9 mouse cellular contexts compared by ENCODE assay signal in the genomic region with DNA sequence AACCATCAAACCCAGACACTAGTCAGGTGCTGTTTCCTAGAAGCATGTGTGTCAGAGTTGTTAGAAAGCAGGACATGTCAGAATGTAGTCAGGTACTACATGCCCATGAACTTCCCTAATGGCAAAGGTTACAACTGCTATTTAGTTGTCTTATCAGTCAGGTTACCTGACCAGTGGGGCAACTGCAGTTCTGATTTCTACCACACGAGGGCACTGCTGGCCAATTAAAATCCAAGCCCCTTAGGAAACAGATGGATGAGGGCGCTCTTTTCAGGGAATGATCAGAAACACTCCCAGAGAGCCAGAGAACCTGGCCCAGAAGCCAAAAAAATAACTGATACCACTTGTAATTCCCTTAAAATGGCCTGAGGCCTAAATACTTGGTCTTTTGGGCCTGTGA.
DNase-seq lines count a peak whose midpoint lies in the region; ATAC-seq and TF ChIP-seq lines count a peak whose summit lies in the region.
"Had no signal": no experiment of that assay in that cellular context is flagged by ENCODE, and none has a peak within 500 bp of the region (broad histone marks: within the 10 kb centered on the region; RNA-seq: fewer than 3 reads in every experiment).

No protein-coding gene starts in this region.

- H3K9ac ChIP-seq in liver, embryonic 12.5 days = no peak overlapping the region
- no peak overlapping the region for H3K9ac ChIP-seq in forebrain, postnatal 0 days
- H3K9ac ChIP-seq in hindbrain, embryonic 11.5 days (ENCODE audit: low read depth, low read length) = no peak overlapping the region
- no peak overlapping the region for H3K9ac ChIP-seq in stomach, postnatal 0 days (ENCODE audit: low read length)
- H3K9ac ChIP-seq: embryonic facial prominence, embryonic 12.5 days had no signal

- ATAC-seq in liver, embryonic 12.5 days = no peak
- peak; percentile 38; the same call in 1 of the 2 replicates for ATAC-seq in forebrain, postnatal 0 days
- no peak for ATAC-seq in hindbrain, embryonic 11.5 days (ENCODE audit: low FRiP score)
- peak; percentile 38; the same call in 1 of the 2 replicates for ATAC-seq in stomach, postnatal 0 days (ENCODE audit: low FRiP score, low TSS enrichment)

- intact Hi-C loops in left cerebral cortex, adult 2 months (cut with DNase I) = loop anchor here (1.0 to 2.0 kb wide), 3 partner anchors 77 to 192 kb away; no protein-coding TSS in a partner anchor

- TF ChIP-seq CTCF in forebrain, postnatal 0 days (IDR thresholded peaks at IDR 0.05; ENCODE audit: low read depth) = peak; percentile 98
- peak; percentile 99 for TF ChIP-seq CTCF in left cerebral cortex, adult 2 months (IDR thresholded peaks at IDR 0.05)
- TF ChIP-seq CTCF in stomach, postnatal 0 days (IDR thresholded peaks at IDR 0.05; ENCODE audit: low read depth) = peak; percentile 96

- H3K36me3 ChIP-seq in liver, embryonic 12.5 days = peaks cover 61% of the 10 kb centered on the region
- peaks cover 29% of the 10 kb centered on the region for H3K36me3 ChIP-seq in forebrain, postnatal 0 days (ENCODE audit: insufficient read depth)
- H3K36me3 ChIP-seq in hindbrain, embryonic 11.5 days (ENCODE audit: control insufficient read depth, insufficient read depth, low read length) = 0 out of 2 replicates have a peak, but pooled peaks cover 4% of the 10 kb centered on the region
- peaks cover 15% of the 10 kb centered on the region for H3K36me3 ChIP-seq in stomach, postnatal 0 days (ENCODE audit: control insufficient read depth, insufficient read depth, low read length)

- no peak for TF ChIP-seq EP300 in stomach, postnatal 0 days (optimal IDR thresholded peaks at IDR 0.05)

- WGBS in liver, embryonic 12.5 days (ENCODE audit: insufficient replicate concordance) = 10% methylated on average over 2 of the region's 2 CpGs
- WGBS in forebrain, postnatal 0 days = 2% methylated on average over 2 of the region's 2 CpGs
- WGBS in hindbrain, embryonic 11.5 days = 3% methylated on average over 2 of the region's 2 CpGs
- WGBS in stomach, postnatal 0 days = 5% methylated on average over 2 of the region's 2 CpGs

- H3K9me3 ChIP-seq in liver, embryonic 12.5 days (replicated peaks) = no peaks in the 10 kb centered on the region
- no peaks in the 10 kb centered on the region for H3K9me3 ChIP-seq in forebrain, postnatal 0 days (ENCODE audit: low read length)
- no peaks in the 10 kb centered on the region for H3K9me3 ChIP-seq in hindbrain, embryonic 11.5 days (ENCODE audit: control insufficient read depth, low read length)
- H3K9me3 ChIP-seq in stomach, postnatal 0 days (ENCODE audit: control insufficient read depth, low read length) = no peaks in the 10 kb centered on the region
- H3K9me3 ChIP-seq: embryonic facial prominence, embryonic 12.5 days had no signal

- H3K27me3 ChIP-seq in liver, embryonic 12.5 days (replicated peaks) = no peaks in the 10 kb centered on the region
- no peaks in the 10 kb centered on the region for H3K27me3 ChIP-seq in forebrain, postnatal 0 days (ENCODE audit: insufficient read depth, low read length)
- no peaks in the 10 kb centered on the region for H3K27me3 ChIP-seq in hindbrain, embryonic 11.5 days (ENCODE audit: control insufficient read depth, insufficient read depth, low read length)
- no peaks in the 10 kb centered on the region for H3K27me3 ChIP-seq in stomach, postnatal 0 days (ENCODE audit: control insufficient read depth, insufficient read depth, low read length)
- H3K27me3 ChIP-seq: embryonic facial prominence, embryonic 12.5 days had no signal

- DNase-seq in liver = peak; percentile 80
- DNase-seq in cerebellum, adult 18-20 months = peak; percentile 88 to 94
- peak; percentile 94 for DNase-seq in forebrain, postnatal 0 days
- peak; percentile 93 for DNase-seq in hindbrain, embryonic 11.5 days (ENCODE audit: low spot score)
- DNase-seq in left cerebral cortex, adult 2 months (ENCODE audit: extremely low spot score in 1 of 2, low spot score in 2 of 2) = peak; percentile 79 to 90
- peak; percentile 76 for DNase-seq in naive thymus-derived CD4-positive, alpha-beta T cell, adult 2 months (ENCODE audit: low read depth)
- DNase-seq in stomach, postnatal 0 days (ENCODE audit: low spot score) = peak; percentile 86

- H3K4me2 ChIP-seq in liver, embryonic 12.5 days = no peak overlapping the region
- H3K4me2 ChIP-seq in forebrain, postnatal 0 days (ENCODE audit: low read depth) = no peak overlapping the region
- no peak overlapping the region for H3K4me2 ChIP-seq in hindbrain, embryonic 11.5 days (replicated peaks; ENCODE audit: low read depth, low read length)
- no peak overlapping the region for H3K4me2 ChIP-seq in stomach, postnatal 0 days (replicated peaks; ENCODE audit: low read depth)
- H3K4me2 ChIP-seq: embryonic facial prominence, embryonic 12.5 days had no signal

- H3K4me3 ChIP-seq in liver, embryonic 12.5 days = no peak overlapping the region
- no peak overlapping the region for H3K4me3 ChIP-seq in forebrain, postnatal 0 days (ENCODE audit: low read depth, low read length)
- no peak overlapping the region for H3K4me3 ChIP-seq in hindbrain, embryonic 11.5 days (ENCODE audit: low read depth, low read length)
- H3K4me3 ChIP-seq in left cerebral cortex, adult 2 months = no peak overlapping the region
- no peak overlapping the region for H3K4me3 ChIP-seq in stomach, postnatal 0 days (ENCODE audit: low read depth, low read length)
- H3K4me3 ChIP-seq: embryonic facial prominence, embryonic 12.5 days had no signal

- no peaks in the 10 kb centered on the region for H3K4me1 ChIP-seq in liver, embryonic 12.5 days
- no peaks in the 10 kb centered on the region; the same call in 1 of the 2 replicates for H3K4me1 ChIP-seq in forebrain, postnatal 0 days (ENCODE audit: insufficient read depth)
- H3K4me1 ChIP-seq in hindbrain, embryonic 11.5 days (replicated peaks; ENCODE audit: control insufficient read depth, insufficient read depth, low read length) = no peaks in the 10 kb centered on the region
- no peaks in the 10 kb centered on the region for H3K4me1 ChIP-seq in stomach, postnatal 0 days (replicated peaks; ENCODE audit: control insufficient read depth, insufficient read depth)
- H3K4me1 ChIP-seq: embryonic facial prominence, embryonic 12.5 days had no signal

- no peak overlapping the region for H3K27ac ChIP-seq in liver, embryonic 12.5 days
- no peak overlapping the region for H3K27ac ChIP-seq in forebrain, postnatal 0 days (ENCODE audit: low read depth, low read length)
- H3K27ac ChIP-seq in hindbrain, embryonic 11.5 days (ENCODE audit: low read depth, low read length) = no peak overlapping the region
- no peak overlapping the region; the same call in 1 of the 2 replicates for H3K27ac ChIP-seq in left cerebral cortex, adult 2 months
- H3K27ac ChIP-seq in stomach, postnatal 0 days (replicated peaks) = no peak overlapping the region
- H3K27ac ChIP-seq: embryonic facial prominence, embryonic 12.5 days had no signal

Comparison
In these comparisons a context has a peak if more than half of its experiments do, and no peak if none do; other contexts are left out.
1. ATAC-seq: peak in forebrain, postnatal 0 days (single experiment) and stomach, postnatal 0 days (single experiment); none in liver, embryonic 12.5 days (single experiment) and hindbrain, embryonic 11.5 days (single experiment).
2. Peak in every context shown above with its lines, with median percentiles within 50 percentile points of each other: DNase-seq and CTCF ChIP-seq.